Mouse (Mus musculus): ENCODE measurements around the gene Gnb1l.

The Gnb1l gene

GRCm38 (mm10) chr16:18547891-18548290 lies 49.4 kb downstream of the Gnb1l start:
- no peak for DNase-seq (ENCODE audit: low spot score)

DNA sequence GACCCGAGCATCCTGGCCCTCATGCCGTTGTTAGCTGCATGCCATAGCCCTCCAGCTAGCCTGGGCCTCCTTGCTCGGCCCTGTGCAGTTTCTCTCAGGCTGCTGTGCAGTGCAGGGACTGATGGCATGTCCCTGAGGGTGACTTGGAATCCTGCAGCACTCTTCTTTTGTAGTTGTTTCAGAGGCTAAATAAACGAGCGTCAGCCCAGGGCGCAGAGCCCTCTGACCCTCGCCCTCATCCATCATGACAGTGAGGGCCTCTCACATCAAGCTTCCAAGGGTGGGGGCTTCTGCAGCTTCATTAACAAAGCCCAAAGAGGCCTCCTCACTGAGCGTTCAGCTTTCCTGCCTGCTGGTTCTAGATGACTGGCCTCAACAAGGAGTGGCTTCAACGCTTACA lies 53.1 kb downstream of the Gnb1l start:
- DNase-seq (ENCODE audit: low spot score) = no peak

DNA sequence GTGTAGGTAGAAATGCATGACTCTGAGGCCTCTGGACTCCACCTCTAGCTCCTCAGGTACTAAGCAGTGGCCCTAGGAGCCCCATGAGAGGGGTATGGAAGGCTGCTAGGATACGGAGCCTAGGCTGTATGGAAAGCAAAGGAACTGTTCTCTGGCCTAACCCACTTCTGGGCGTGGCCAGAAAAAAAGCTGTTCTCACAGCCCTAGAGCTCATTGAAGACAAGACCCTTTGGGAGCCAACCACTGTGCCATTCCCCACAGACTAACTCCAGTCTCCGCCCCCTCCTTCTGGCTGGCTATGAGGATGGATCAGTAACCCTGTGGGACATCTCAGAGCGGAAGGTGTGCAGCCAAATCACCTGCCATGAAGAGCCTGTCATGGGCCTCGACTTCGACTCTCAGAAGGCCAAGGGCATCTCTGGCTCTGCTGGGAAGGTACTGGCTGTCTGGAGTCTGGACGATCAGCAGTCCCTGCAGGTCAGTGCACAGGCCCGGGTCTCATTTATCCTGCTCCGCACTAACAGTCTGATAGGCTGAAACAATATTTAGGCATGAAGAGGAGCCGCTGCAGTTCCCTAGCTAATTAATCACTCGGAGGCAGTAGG lies 53.7 kb downstream of the Gnb1l start:
- DNase-seq (ENCODE audit: low spot score) = no peak

- DNase-seq (ENCODE audit: low spot score) = no peak
Observed at GRCm38 (mm10) chr16:18554721-18555120, 56.2 kb downstream of the Gnb1l start.

DNA sequence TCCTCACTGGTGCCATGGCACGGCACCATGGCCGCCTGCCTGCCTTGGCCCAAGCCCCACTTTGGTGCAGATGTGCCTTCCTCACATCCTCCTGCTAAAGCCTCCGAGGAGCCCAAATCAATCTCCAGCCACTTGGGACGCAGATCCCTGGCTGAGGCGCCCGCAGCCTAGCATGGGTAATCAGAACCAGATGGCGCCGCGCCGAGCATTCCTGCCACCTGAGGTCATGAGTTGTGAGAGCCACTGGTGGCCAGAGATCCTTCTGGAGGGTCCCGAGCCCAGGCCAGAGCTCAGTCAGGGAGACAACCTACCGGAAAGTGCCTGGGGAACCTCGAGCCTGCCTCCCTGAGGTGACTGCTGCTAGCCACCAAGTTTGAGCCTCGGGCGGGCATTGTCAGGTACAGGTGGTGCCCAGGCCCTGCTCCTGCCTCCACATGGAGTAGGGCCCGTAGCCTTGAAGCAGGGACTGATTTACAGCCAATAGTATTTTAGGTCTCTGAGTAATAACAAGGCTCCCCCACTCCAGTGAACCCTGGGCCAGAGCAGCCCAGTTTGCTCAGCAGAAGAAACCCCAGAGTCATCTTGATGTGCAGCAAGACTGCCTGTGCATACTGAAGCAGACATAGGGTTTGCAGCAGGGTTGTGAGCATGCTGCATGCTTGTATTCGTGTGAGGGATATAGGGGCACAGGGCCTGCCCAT lies 56.9 kb downstream of the Gnb1l start:
- no peak for DNase-seq (ENCODE audit: low spot score)

DNA sequence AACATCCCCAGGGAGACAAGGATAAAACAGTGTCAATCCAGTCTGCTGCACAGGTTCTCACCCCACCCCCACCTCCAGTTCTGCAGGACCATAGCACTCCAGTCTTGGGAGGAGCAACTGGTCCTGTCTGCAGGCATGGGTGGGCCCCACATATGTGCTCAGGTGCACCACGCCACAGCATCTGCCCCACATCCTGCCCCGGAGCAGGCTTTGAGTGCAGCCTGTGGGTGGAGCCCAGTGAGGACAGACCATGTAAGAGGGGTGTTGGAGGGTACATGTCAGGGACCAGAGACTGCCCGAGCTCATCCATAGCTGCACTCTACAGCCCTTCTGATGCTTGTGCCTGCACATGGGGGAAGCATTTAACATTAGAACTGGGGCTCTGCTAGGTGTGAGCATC lies 57.9 kb downstream of the Gnb1l start:
- DNase-seq (ENCODE audit: low spot score) = no peak

GRCm38 (mm10) chr16:18564472-18564871 lies 66.0 kb downstream of the Gnb1l start:
- DNase-seq (ENCODE audit: low spot score) = no peak

GRCm38 (mm10) chr16:18568599-18568998 lies 70.1 kb downstream of the Gnb1l start:
- DNase-seq (ENCODE audit: low spot score) = no peak

DNA sequence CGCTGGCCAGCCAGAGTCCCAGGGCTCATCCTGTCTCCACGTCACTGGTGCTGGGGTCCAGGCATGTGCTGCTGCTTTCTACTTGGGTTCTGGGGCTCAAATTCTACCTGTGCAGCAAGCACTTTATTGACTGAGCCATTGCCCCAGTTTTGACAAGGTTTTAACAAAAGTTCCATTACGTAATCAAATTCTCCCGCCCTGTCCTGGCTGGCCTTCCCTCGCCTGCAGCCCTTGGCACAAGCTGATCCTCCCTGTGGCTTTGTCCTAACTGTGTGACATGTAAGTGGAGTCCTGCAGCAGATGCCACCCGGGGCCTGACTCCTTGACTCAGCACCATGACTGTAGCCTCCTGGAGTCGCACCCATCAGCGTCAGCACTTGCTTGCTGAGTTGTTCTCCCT lies 75.7 kb downstream of the Gnb1l start:
- DNase-seq (ENCODE audit: low spot score) = no peak

DNA sequence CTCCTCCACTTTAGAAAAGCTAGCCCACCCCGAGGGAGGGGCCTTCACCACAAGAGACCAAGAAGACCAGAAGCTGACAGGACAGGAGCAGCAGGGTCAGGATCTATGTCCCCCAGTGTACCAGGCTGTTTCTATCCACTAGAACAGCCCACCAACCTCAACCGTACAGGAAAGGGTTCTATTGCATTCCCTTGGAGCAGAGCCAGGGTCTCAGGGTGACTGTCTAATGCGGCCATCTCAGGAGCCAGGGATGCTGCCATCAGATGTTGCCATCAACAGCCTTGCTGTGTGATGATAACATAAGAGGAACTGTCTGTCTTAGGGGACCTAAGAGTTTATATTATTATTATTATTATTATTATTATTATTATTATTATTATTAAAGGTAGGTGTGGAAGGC lies 78.6 kb downstream of the Gnb1l start:
- DNase-seq (ENCODE audit: low spot score) = no peak

DNA sequence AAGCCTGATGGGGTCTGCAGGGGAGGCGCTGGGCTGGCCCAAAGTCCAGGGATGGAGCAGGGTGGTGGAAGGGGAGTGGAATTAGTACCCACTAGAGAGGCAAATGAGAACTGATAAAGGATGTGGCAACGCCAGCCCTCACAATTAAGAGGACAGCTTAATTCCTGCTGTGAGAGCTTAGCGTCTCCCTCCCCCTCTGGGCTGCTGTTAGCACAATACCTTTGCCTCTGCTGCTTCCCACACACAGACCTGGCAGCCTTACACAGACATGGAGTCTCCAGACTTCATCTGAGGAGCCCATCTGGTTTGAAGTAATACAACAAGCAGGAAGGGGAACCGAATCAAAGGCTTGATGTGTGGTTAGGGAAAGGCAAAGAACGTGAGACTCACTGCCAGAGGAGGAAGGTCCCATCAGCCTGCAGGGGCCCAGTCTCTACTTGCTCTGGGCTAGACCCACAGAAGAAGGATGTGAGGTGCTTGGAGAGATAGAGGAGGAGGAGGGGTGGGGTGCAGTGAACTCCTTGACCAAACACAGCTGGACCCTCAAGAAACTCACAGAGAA lies 79.2 kb downstream of the Gnb1l start:
- no peak for DNase-seq (ENCODE audit: low spot score)

DNA sequence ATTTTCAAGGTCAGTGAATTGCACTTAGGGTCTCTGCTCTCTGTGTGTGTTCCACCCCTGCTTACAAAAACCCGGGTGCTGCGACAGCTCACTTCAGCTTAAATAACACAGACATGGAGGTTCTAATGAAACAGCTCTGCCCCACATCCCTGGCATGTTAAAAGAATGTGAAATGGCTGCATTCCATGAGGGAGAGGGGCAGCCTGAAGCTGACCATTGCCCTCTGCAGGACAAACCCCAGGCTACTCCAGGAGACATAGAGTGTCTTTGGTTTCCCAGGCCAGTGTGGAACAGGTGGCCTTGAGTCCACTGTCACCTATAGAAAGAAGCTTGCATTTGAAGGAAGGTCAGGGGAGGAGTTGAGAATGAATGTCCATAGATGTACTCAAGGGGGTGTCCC lies 81.9 kb downstream of the Gnb1l start:
- DNase-seq (ENCODE audit: low spot score) = no peak

DNA sequence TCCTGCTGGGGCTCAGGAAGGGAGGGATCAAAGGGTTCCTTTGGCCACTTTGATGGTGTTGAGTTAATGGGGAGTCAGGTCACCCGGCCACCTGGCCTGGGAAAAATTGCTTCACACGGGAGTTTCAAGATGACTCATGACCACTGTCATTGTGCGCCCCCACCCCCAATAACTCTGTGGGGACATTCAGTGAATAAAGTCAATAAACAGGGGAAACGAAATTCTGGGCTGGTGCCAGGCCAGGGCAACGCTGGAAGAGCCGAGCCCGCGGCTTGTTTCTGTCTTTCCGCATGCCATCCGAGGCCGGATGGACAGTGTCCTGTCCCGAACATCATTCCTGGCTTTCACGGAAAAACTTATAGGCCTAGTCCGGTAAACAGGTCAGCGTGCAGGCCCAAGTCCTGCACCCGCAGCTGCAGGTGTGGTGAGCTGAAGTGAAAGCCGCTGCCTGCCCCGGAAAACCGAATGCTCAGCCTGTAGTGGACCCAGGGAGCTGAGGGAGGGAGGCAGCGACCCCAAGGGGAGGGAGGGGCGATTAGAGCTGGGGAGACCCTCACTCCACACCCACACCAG lies 82.6 kb downstream of the Gnb1l start:
- no peak for DNase-seq (ENCODE audit: low spot score)

- no peak for DNase-seq (ENCODE audit: low spot score)
Observed at GRCm38 (mm10) chr16:18581623-18582205, 83.2 kb downstream of the Gnb1l start.

DNA sequence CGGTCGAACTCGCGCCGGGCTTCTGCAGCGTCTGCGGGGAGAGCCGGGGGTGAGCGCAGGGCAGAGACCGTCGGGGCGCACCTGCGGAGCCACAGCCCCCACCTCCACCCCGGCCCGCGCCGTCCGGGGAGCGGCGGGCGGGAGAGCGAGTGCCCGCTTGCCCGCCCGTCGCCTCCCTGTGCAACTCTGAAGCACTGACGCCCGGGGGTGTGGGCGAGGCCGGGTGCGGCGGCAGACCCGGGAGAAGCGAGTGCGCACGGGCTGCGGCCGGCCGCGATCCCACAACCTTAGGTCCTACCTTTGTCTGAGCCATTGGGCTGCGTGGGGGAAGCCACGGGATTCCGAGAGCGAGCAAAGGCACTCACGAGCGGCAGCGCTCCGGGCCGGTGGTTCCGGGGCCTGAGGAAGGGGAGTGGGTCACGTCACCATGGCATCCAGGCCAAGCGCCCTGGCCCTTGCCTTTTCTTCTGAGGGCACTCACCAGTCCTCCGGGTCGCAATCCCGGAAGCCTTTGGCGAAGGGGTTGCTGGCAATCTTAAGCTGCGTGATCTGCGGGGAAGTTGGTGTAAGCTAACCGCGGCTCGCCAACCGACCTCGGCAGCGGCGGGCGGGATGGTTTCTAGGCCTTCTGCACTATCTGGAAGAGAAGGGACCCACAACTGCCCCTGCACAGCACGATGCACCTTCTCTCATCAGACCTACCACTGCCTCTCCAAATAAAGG lies 84.1 kb downstream of the Gnb1l start:
- no peak for DNase-seq (ENCODE audit: low spot score)

- no peak for DNase-seq (ENCODE audit: low spot score)
Observed at GRCm38 (mm10) chr16:18583169-18583568, 84.7 kb downstream of the Gnb1l start.

DNA sequence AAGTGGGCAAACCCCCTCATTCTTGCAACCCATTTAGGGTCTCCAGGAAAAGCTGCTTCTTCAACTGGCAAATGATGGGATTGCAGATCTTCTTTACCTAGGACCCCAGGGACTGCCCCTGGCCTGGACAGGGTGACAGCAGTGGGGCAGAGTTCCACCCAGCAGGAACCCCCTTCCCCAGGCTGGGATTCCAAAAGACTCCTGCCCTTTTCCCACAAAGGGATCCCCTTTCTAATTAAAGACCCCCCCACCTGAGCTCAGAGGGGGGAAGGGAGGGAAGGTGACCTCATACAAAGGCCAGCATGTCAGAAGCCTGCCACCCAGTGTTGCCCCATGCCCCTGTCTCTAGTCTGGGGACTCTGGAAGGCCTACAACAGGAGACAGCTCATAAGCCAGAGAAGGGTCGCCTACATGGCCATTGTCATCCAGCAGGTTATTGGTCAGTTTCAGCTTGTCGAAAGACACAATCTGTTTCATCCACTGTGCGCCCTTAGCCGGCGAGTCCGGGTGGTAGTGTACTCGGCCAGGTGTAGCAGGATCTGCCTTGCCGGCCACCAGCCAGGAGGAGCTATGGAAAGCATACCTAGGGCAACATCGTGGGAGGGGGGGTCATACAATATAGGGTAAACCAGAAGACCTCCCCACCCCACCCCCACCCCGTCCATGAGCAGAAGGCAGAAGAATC lies 85.3 kb downstream of the Gnb1l start:
- no peak for DNase-seq (ENCODE audit: low spot score)

DNA sequence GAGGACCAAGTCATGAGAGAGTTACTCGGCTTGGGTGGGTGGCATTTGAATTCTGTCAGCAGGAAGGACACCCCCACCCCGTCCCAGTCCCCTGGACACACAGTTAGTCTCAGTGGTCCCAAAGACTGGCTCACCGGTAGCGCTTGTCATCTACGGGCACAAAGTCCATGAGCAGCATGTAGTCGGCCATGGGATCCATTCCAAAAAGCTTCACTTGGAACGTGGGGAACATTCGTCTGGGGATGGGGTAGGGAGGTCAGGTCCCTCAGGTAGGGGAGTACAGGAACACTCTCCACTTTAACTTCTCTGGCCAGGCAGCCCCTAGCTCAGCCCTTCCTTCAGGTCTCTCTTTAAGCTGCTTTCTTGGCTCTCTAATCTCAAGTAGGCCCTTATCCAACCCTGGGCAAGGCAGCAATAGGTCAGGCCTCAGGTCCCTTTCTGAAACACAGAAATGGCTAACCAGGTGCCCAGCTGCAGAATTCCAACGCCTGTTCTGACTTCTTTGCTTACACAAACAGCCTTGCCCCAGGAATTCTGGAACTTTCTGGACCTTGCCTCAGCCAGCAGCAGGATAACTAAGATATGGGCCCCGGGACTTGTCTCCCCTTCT lies 86.5 kb downstream of the Gnb1l start:
- DNase-seq (ENCODE audit: low spot score) = no peak

DNA sequence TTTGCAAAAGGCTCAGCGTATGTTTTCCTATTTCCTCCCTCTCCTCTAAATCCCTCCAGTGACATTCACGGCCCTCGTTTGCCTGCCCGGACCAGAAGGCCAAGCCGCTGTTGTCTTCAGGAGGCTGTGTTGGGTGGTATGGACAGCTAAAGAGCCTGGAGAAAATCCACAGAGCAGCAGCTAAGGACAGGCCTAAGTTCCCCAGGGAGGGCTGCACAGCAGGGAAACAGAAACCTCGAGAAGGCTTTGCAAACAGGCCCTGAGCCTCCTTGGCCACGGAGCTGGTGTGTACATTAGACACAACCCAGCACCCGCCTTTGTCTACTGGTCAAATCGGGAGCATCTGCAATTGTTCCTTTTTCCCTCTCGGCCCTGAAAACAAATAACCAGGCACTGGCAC lies 87.2 kb downstream of the Gnb1l start:
- DNase-seq (ENCODE audit: low spot score) = no peak

DNA sequence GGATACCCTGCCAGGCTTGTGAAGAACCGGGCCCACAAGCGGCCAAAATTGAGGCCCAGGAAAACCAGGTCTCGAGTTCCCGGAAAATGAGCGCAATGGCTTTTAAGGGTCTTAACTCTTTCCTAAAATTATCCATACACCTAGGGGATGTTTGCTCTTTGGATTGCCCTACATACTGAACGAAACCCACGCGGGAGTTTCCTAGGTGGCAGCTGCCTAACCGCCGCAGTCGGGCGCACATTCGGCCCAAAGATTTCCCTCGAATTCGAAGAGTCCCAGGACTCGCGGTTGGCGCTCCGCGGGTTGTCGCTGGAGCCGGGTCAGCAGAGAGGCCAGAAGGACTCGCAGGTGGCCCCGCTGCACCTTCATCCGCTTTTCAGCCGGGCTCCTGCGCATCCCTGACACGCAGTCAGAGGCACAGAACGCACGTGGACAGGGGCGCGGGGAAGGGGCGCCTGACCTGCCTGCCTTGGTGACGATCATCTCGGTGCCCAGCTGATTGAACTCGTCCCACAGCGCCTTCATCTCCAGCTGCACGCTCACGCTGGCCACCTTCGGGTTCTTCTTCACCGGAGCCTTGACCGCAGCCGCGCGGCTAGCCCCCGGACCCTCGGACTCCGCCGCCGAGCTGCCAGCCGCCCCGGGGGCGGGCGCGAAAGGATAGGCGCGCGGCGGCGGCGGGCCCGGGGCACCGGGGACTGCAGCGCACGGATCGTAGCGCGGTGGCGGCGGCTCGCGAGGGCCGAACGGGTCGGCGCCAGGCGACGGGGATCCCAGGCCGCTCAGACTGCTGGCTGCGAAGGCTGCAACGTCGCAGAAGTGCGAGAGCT lies 87.8 kb downstream of the Gnb1l start:
- DNase-seq (ENCODE audit: low spot score) = no peak
